Mouse (Mus musculus): ENCODE results near the gene Adam12.

DNA sequence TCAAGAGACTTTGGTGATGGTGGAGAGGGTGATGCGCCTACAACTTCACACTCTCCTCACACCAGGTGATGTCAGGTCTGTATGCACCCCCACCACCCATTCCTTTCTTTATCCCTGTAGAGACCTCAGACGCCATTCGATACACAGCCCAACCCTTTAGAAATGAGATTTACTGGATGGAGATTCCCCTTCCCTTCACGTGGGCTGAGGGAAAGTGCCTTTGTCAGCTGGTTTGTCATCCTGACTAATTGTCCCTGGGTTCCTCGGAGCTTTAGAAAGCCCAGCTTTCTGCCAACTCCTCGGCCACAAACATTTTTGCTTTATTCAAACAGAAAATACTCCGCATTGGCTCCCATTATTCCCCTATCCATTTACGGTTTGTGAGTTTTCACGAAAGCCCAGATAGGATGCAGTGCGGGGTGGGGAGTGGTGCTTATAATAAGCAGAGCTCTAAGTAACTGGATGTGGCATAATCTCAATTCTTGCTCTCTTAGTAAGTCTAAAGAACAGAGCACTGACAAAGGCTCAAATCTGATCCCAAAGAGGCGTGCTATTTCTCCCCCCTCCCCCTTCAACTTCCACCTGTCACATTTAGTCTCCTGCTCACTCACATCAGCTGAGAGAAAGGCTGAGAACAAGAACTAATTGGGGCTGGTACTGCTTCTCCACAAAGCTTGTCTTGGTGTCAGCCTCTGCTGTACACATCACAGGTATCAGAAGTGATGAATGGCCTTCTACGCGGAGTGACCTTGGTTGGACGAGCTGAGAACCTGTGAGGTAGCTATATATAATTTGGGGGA, 143.2 kb downstream of the Adam12 start:
- TF ChIP-seq CTCF (IDR thresholded peaks at IDR 0.05; ENCODE audit: insufficient read depth, low read depth, low read length) (no peak), POLR2A (IDR thresholded peaks at IDR 0.05; ENCODE audit: insufficient read depth, low read depth, low read length) (no peak)

Measured in olfactory bulb, adult 2 months (tissue).